Comparison of ENCODE assay signal across 8 mouse cellular contexts in genomic region chr4:102570766-102571411, GRCm38 (mm10).
DNase-seq lines count a peak whose midpoint lies in the region; ATAC-seq and TF ChIP-seq lines count a peak whose summit lies in the region.

No protein-coding gene starts in this region.

- H3K4me2 ChIP-seq in forebrain, embryonic 15.5 days (replicated peaks): peak overlapping the region; percentile 67
- peak overlapping the region; percentile 76 for H3K4me2 ChIP-seq in limb, embryonic 15.5 days

- H3K36me3 ChIP-seq in MEL (ENCODE audit: control insufficient read depth in 1 of 2, insufficient read depth in 2 of 2, low read length in 2 of 2): peaks cover 0 to 34% of the 10 kb centered on the region in 2 experiments; a peak in 2 of 4 replicates
- H3K36me3 ChIP-seq in forebrain, embryonic 15.5 days: no peaks in the 10 kb centered on the region
- H3K36me3 ChIP-seq in limb, embryonic 15.5 days: no peaks in the 10 kb centered on the region

- peaks cover 0 to 31% of the 10 kb centered on the region in 2 experiments; a peak in 3 of 4 replicates for H3K4me1 ChIP-seq in MEL (ENCODE audit: control insufficient read depth in 1 of 2, insufficient read depth in 2 of 2, low read length in 2 of 2)
- H3K4me1 ChIP-seq in forebrain, embryonic 15.5 days: peaks cover 31% of the 10 kb centered on the region
- peaks cover 41% of the 10 kb centered on the region for H3K4me1 ChIP-seq in limb, embryonic 15.5 days

- intact Hi-C loops in gastrocnemius, adult 2 months (cut with DNase I): loop anchor here (2.0 kb wide), 1 partner anchor 32 kb away; no protein-coding TSS in a partner anchor

- H3K27me3 ChIP-seq in MEL (ENCODE audit: control insufficient read depth in 1 of 2, insufficient read depth in 2 of 2, low read length in 2 of 2): no peaks in the 10 kb centered on the region
- H3K27me3 ChIP-seq in forebrain, embryonic 15.5 days: peaks cover 4% of the 10 kb centered on the region; the same call in 1 of the 2 replicates
- H3K27me3 ChIP-seq in limb, embryonic 15.5 days: no peaks in the 10 kb centered on the region

- no peak for TF ChIP-seq RAD21 in MEL (IDR thresholded peaks at IDR 0.05; ENCODE audit: low read depth, low read length)

- H3K4me3 ChIP-seq in gastrocnemius, adult 2 months: peak overlapping the region; percentile 75
- peak overlapping the region; percentile 70 to 93 for H3K4me3 ChIP-seq in MEL (ENCODE audit: control insufficient read depth in 1 of 2, insufficient read depth in 1 of 2, low read depth in 2 of 2, low read length in 2 of 2)
- peak overlapping the region; percentile 43 for H3K4me3 ChIP-seq in forebrain, embryonic 15.5 days
- peak overlapping the region; percentile 49 for H3K4me3 ChIP-seq in limb, embryonic 15.5 days

- peak overlapping the region; percentile 88 for H3K9ac ChIP-seq in MEL (ENCODE audit: control insufficient read depth, low read depth, low read length, poor library complexity, severe bottlenecking)
- H3K9ac ChIP-seq in forebrain, embryonic 15.5 days (replicated peaks): peak overlapping the region; percentile 39
- peak overlapping the region; percentile 49 for H3K9ac ChIP-seq in limb, embryonic 15.5 days

- DNase-seq in gastrocnemius, adult 2 months: no peak
- DNase-seq in gastrocnemius, adult 8-10 months (ENCODE audit: low spot score in 2 of 2): no peak
- DNase-seq in MEL (ENCODE audit: low read depth, low spot score): peak; percentile 77
- DNase-seq in skeletal muscle tissue, adult 2 months (ENCODE audit: low read depth, low spot score): peak; percentile 56
- DNase-seq in adrenal gland, postnatal 10 days: no peak

- H3K9me3 ChIP-seq in MEL (replicated peaks; ENCODE audit: insufficient read depth, low read length): no peaks in the 10 kb centered on the region
- H3K9me3 ChIP-seq in forebrain, embryonic 15.5 days: no peaks in the 10 kb centered on the region
- H3K9me3 ChIP-seq in limb, embryonic 15.5 days: no peaks in the 10 kb centered on the region

- peaks cover 15% of the 10 kb centered on the region for H3K79me2 ChIP-seq in MEL (ENCODE audit: control insufficient read depth, insufficient read depth, low read length, poor library complexity)

- no peak for TF ChIP-seq EP300 in MEL (IDR thresholded peaks at IDR 0.05; ENCODE audit: low read depth in 1 of 2, low read length in 2 of 2)

- TF ChIP-seq CTCF in gastrocnemius, adult 2 months (IDR thresholded peaks at IDR 0.05): no peak
- TF ChIP-seq CTCF in MEL (IDR thresholded peaks at IDR 0.05 in 2 of 3, conservative IDR thresholded peaks at IDR 0.05 in 1 of 3; ENCODE audit: control insufficient read depth in 1 of 3, insufficient read depth in 1 of 3, low read depth in 2 of 3, low read length in 3 of 3, poor library complexity in 1 of 3, severe bottlenecking in 1 of 3): no peak

- peak overlapping the region; percentile 100 for H3K27ac ChIP-seq in gastrocnemius, adult 2 months
- peak overlapping the region; percentile 89 for H3K27ac ChIP-seq in MEL (ENCODE audit: control insufficient read depth, low read depth, low read length)
- H3K27ac ChIP-seq in forebrain, embryonic 15.5 days (replicated peaks): peak overlapping the region; percentile 53
- H3K27ac ChIP-seq in limb, embryonic 15.5 days: peak overlapping the region; percentile 87

- ATAC-seq in forebrain, embryonic 15.5 days (replicated peaks): no peak
- no peak for ATAC-seq in limb, embryonic 15.5 days (ENCODE audit: insufficient number of reproducible peaks, low FRiP score, low TSS enrichment, low read depth)
- ATAC-seq in monocyte, adult 5-6 weeks (replicated peaks; ENCODE audit: insufficient number of reproducible peaks, low FRiP score, low TSS enrichment, poor library complexity, severe bottlenecking): no peak

- no peak; a peak in 1 of 4 replicates for TF ChIP-seq POLR2A in MEL (IDR thresholded peaks at IDR 0.05; ENCODE audit: control insufficient read depth in 1 of 2, insufficient read depth in 1 of 2, low read depth in 1 of 2, low read length in 2 of 2, poor library complexity in 1 of 2)

- WGBS in forebrain, embryonic 15.5 days: 3% methylated on average over 20 of the region's 20 CpGs
- 2% methylated on average over 20 of the region's 20 CpGs for WGBS in limb, embryonic 15.5 days

TF ChIP-seq in MEL, 35 proteins besides CTCF, POLR2A, EP300 and RAD21:
- TF ChIP-seq POLR2AphosphoS5 (IDR thresholded peaks at IDR 0.05; ENCODE audit: borderline replicate concordance, low read depth, low read length) (no peak), SIN3A (IDR thresholded peaks at IDR 0.05; ENCODE audit: low read length) (0 out of 2 replicates have a peak, but pooled peaks have one; percentile 71), HCFC1 (IDR thresholded peaks at IDR 0.05; ENCODE audit: low read depth, low read length) (no peak), ZKSCAN1 (IDR thresholded peaks at IDR 0.05; ENCODE audit: low read depth, low read length) (no peak), NELFE (IDR thresholded peaks at IDR 0.05; ENCODE audit: low read depth, low read length) (peak; percentile 19; the same call in 1 of the 2 replicates), CHD1 (IDR thresholded peaks at IDR 0.05; ENCODE audit: low read depth, low read length) (0 out of 2 replicates have a peak, but pooled peaks have one; percentile 48), MAX (IDR thresholded peaks at IDR 0.05; ENCODE audit: low read length) (peak; percentile 85), ZNF384 (IDR thresholded peaks at IDR 0.05; ENCODE audit: low read depth, low read length) (peak; percentile 63), E2F4 (IDR thresholded peaks at IDR 0.05; ENCODE audit: borderline replicate concordance, low read depth, low read length) (no peak), MYC (IDR thresholded peaks at IDR 0.05; ENCODE audit: low read depth, low read length) (peak; percentile 83), MXI1 (IDR thresholded peaks at IDR 0.05; ENCODE audit: low read depth, low read length) (peak; percentile 92)

Comparison
In these comparisons a context has a peak if more than half of its experiments do, and no peak if none do; other contexts are left out.
1. DNase-seq: peak in MEL (single experiment) and skeletal muscle tissue, adult 2 months (single experiment); none in gastrocnemius, adult 2 months (single experiment), gastrocnemius, adult 8-10 months (0 of 2) and adrenal gland, postnatal 10 days (single experiment).
2. Peak in every context shown above with its lines, with median percentiles within 50 percentile points of each other: H3K27ac ChIP-seq, H3K4me3 ChIP-seq and H3K9ac ChIP-seq.